Mouse (Mus musculus): ENCODE data around the gene Slc16a3. TPM values are rescaled to one million over a fixed set of nuclear protein-coding genes. Genes with fewer than 3 reads are reported as not detected.

Gene Slc16a3
- 37.7 and 39.3 TPM in 2 replicates for polyA plus RNA-seq (2014; fragmentation: Nextera tagmentation; extraction: Ambion mirVana)

- Histone ChIP-seq H3K4me1 (ENCODE audit: insufficient read depth) (peaks cover 15% of the 10 kb centered on the region), H3K9me3 (ENCODE audit: low read depth, low read length) (no peaks in the 10 kb centered on the region), H3K27me3 (ENCODE audit: insufficient read depth, low read length) (no peaks in the 10 kb centered on the region), H3K4me2 (peak within 1 kb of the TSS; percentile 85), H3K27ac (ENCODE audit: low read depth) (peak within 1 kb of the TSS; percentile 69; the same call in 1 of the 2 replicates), H3K36me3 (ENCODE audit: insufficient read depth) (0 out of 2 replicates have a peak, but pooled peaks cover 2% of the 10 kb centered on the region), H3K9ac (peak within 1 kb of the TSS; percentile 71), H3K4me3 (ENCODE audit: low read depth, low read length) (peak within 1 kb of the TSS; percentile 62)
- DNase-seq = no peak
- 21% methylated on average over 12 of the region's 12 CpGs for WGBS
- no peak for TF ChIP-seq CTCF (IDR thresholded peaks at IDR 0.05; ENCODE audit: low read depth)
- no peak for ATAC-seq (ENCODE audit: insufficient read depth)
Observed at GRCm38 (mm10) chr11:120948328-120948727, at the start of gene Slc16a3. TSS of gene Slc16a3 (plus strand) at chr11:120948480.

DNA sequence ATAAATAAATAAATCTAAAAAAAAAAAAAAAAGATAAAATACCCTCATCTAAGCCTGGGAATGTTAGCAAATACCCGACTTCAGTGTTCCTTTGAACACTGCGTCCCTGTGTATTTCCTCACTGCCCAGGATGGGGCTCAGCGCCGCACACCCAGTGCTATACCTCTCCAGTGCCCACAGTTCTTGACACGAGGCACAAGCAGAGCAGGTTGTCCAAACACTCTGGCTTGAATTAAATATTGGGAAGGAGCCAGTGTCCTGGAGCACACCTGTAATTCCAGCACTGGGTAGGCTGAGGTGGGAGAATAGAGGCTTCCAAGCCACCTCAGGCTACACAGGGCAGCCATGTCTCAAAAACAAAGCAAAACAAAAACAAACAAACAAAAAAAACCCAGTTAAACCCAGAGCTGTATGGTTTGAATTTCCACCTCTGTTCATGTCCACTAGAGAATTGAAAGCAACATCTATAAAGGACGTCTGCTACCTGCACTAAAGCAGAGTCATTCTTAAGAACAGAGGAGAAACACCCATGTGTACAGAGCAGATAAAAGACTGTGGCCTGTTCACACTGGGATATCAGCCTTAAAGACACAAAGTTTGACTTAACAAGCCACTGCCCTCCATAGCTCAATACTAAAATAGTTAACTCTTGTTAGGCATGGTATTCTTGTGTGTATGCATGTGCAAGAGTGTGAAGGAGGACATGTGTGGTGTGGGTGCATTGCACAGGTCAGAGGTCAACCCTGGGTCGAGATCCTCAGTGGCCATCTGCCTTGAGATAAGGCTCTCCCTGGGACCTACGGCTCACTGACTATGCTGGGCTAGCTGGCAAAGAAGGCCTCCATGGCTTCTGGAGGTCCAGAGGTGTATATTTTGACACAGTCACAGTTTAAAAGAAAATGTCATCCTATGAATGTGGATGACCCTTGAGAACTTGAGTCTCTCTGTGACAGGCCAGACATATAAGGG, 47.7 kb upstream of the Slc16a3 start:
- DNase-seq = no peak
- no peak for ATAC-seq (ENCODE audit: insufficient read depth)
- 69% methylated on average over 8 of the region's 8 CpGs for WGBS
- Histone ChIP-seq H3K27me3 (ENCODE audit: insufficient read depth, low read length) (no peaks in the 10 kb centered on the region), H3K4me1 (ENCODE audit: insufficient read depth) (no peaks in the 10 kb centered on the region), H3K27ac (ENCODE audit: low read depth) (no peak overlapping the region), H3K9me3 (ENCODE audit: low read depth, low read length) (no peaks in the 10 kb centered on the region), H3K4me3 (ENCODE audit: low read depth, low read length) (no peak overlapping the region), H3K9ac (no peak overlapping the region), H3K36me3 (ENCODE audit: insufficient read depth) (peaks cover 18% of the 10 kb centered on the region; the same call in 1 of the 2 replicates), H3K4me2 (no peak overlapping the region)
- no peak for TF ChIP-seq CTCF (IDR thresholded peaks at IDR 0.05; ENCODE audit: low read depth)

DNA sequence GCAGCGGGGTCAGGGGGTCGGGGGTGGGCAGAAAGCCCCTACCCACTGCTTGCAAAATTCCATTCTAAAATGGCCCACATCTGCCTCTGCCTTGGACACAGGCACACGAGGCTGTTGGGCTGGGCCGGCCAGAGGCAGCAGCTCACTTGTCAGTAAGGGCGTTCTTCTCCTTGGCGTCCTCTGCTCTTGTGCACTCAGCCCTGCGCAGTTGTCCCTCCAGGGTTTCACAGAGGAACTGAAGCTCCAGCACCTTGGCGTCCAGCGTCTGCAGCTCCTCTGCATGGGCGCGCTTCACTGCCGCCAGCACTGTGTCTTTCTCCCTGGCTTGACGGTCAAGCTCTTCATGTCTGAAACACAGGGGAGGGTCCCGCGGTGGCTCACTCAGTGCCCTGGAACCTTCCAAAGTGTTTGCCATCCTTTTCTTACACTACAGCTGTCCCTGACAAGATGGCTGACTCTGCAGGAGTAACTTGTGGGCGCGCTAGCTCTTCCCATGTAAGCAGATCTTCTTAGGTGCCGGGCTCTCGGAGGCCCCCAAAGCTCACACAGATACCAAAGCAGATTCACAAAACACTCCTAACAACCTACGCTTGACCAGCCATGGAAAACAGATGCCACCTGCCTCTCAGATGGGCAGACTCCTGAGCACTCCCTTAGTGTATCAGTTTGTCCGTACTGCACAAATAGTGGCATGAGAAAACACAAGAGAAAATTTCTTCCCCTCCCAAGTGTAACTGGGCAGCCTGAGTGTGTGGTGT, 46.4 kb upstream of the Slc16a3 start:
- TF ChIP-seq CTCF (IDR thresholded peaks at IDR 0.05; ENCODE audit: low read depth) = no peak
- Histone ChIP-seq H3K36me3 (ENCODE audit: insufficient read depth) (peaks cover 17% of the 10 kb centered on the region; the same call in 1 of the 2 replicates), H3K27ac (ENCODE audit: low read depth) (no peak overlapping the region), H3K9ac (no peak overlapping the region), H3K9me3 (ENCODE audit: low read depth, low read length) (no peaks in the 10 kb centered on the region), H3K4me3 (ENCODE audit: low read depth, low read length) (no peak overlapping the region), H3K4me1 (ENCODE audit: insufficient read depth) (no peaks in the 10 kb centered on the region), H3K27me3 (ENCODE audit: insufficient read depth, low read length) (no peaks in the 10 kb centered on the region), H3K4me2 (no peak overlapping the region)
- no peak for DNase-seq
- 80% methylated on average over 21 of the region's 21 CpGs for WGBS
- no peak for ATAC-seq (ENCODE audit: insufficient read depth)

- no peak overlapping the region for H3K9ac ChIP-seq
- no peak overlapping the region for H3K27ac ChIP-seq (ENCODE audit: low read depth)
- no peak overlapping the region for H3K4me2 ChIP-seq
- H3K9me3 ChIP-seq (ENCODE audit: low read depth, low read length) = no peaks in the 10 kb centered on the region
- H3K4me3 ChIP-seq (ENCODE audit: low read depth, low read length) = no peak overlapping the region
- TF ChIP-seq CTCF (IDR thresholded peaks at IDR 0.05; ENCODE audit: low read depth) = no peak
- no peaks in the 10 kb centered on the region for H3K27me3 ChIP-seq (ENCODE audit: insufficient read depth, low read length)
- no peak for ATAC-seq (ENCODE audit: insufficient read depth)
- H3K4me1 ChIP-seq (ENCODE audit: insufficient read depth) = no peaks in the 10 kb centered on the region
- H3K36me3 ChIP-seq (ENCODE audit: insufficient read depth) = peaks cover 12% of the 10 kb centered on the region; the same call in 1 of the 2 replicates
- peak; percentile 11 for DNase-seq
- WGBS = 49% methylated on average over 10 of the region's 10 CpGs
Observed at GRCm38 (mm10) chr11:120902487-120903142, 45.7 kb upstream of the Slc16a3 start.

DNA sequence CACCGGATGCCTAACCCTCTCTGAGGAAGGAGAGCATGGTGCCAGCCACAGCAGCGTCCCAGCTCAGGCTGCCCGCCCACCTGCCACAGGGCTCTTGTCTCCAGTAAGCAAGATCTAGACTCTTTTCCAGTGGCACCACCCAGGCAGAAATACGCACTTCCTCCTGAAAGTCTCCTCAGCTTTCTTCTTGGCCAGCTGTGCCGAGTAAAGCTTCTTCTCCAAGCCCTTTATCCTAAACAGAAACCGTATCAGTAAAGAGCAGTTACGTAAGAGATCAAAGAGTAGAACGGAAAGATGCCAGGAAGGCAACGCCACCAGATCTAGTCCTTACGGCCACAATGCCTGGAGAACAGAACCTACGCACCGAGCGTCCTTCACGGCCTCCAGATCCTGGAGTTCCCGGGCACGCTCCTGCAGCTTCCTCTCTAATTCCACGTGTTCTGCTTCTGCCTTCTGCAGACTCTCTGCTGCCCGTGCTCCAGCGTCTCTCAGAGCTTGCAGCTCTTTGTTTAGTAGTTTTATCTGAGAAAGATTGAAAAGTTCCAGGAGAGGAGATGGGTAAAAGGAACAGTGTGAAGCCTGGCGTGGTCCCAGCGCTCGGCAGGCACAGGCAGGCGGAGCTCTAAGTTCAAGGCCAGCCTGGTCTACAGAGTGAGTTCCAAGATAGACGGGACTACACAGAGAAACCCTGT, 45.0 kb upstream of the Slc16a3 start:
- WGBS = 73% methylated on average over 24 of the region's 24 CpGs
- ATAC-seq (ENCODE audit: insufficient read depth) = no peak
- no peaks in the 10 kb centered on the region for H3K4me1 ChIP-seq (ENCODE audit: insufficient read depth)
- no peaks in the 10 kb centered on the region for H3K9me3 ChIP-seq (ENCODE audit: low read depth, low read length)
- no peak overlapping the region for H3K4me3 ChIP-seq (ENCODE audit: low read depth, low read length)
- H3K36me3 ChIP-seq (ENCODE audit: insufficient read depth) = peaks cover 18% of the 10 kb centered on the region; the same call in 1 of the 2 replicates
- DNase-seq = no peak
- no peaks in the 10 kb centered on the region for H3K27me3 ChIP-seq (ENCODE audit: insufficient read depth, low read length)
- no peak overlapping the region for H3K27ac ChIP-seq (ENCODE audit: low read depth)
- TF ChIP-seq CTCF (IDR thresholded peaks at IDR 0.05; ENCODE audit: low read depth) = no peak
- no peak overlapping the region for H3K9ac ChIP-seq
- no peak overlapping the region for H3K4me2 ChIP-seq

GRCm38 (mm10) chr11:120904561-120904960, 43.7 kb upstream of the Slc16a3 start:
- Histone ChIP-seq H3K9me3 (ENCODE audit: low read depth, low read length) (no peaks in the 10 kb centered on the region), H3K27me3 (ENCODE audit: insufficient read depth, low read length) (no peaks in the 10 kb centered on the region), H3K27ac (ENCODE audit: low read depth) (no peak overlapping the region), H3K36me3 (ENCODE audit: insufficient read depth) (peaks cover 18% of the 10 kb centered on the region; the same call in 1 of the 2 replicates), H3K4me1 (ENCODE audit: insufficient read depth) (no peaks in the 10 kb centered on the region), H3K9ac (no peak overlapping the region), H3K4me3 (ENCODE audit: low read depth, low read length) (no peak overlapping the region), H3K4me2 (no peak overlapping the region)
- no peak for TF ChIP-seq CTCF (IDR thresholded peaks at IDR 0.05; ENCODE audit: low read depth)
- DNase-seq (no peak), ATAC-seq (ENCODE audit: insufficient read depth) (no peak)
- 97% methylated on average over 3 of the region's 3 CpGs for WGBS

All from lung, embryonic 14.5 days (tissue).